Mouse (Mus musculus): Measurements from ENCODE around the gene Tuba8.

GRCm38 (mm10) chr6:121185232-121185631 is 25.3 kb upstream of the Tuba8 start:
- TF ChIP-seq MAX (IDR thresholded peaks at IDR 0.05; ENCODE audit: low read length) (no peak), MYB (IDR thresholded peaks at IDR 0.05; ENCODE audit: low read depth, low read length) (no peak), UBTF (IDR thresholded peaks at IDR 0.05; ENCODE audit: borderline replicate concordance, insufficient read depth, low read depth, low read length) (no peak), KAT2A (conservative IDR thresholded peaks at IDR 0.05; ENCODE audit: low read depth, low read length) (no peak), JUND (IDR thresholded peaks at IDR 0.05; ENCODE audit: low read depth, low read length) (no peak), HCFC1 (IDR thresholded peaks at IDR 0.05; ENCODE audit: low read depth, low read length) (no peak), CHD2 (IDR thresholded peaks at IDR 0.05; ENCODE audit: low read length) (no peak), CTCF (IDR thresholded peaks at IDR 0.05 in 2 of 3, conservative IDR thresholded peaks at IDR 0.05 in 1 of 3; ENCODE audit: control insufficient read depth in 1 of 3, insufficient read depth in 1 of 3, low read depth in 2 of 3, low read length in 3 of 3, poor library complexity in 1 of 3, severe bottlenecking in 1 of 3) (no peak), RCOR1 (IDR thresholded peaks at IDR 0.05; ENCODE audit: low read depth, low read length) (no peak), SIN3A (IDR thresholded peaks at IDR 0.05; ENCODE audit: low read length) (no peak)

All from MEL (cell line).